Mouse (Mus musculus): ENCODE measurements around the gene Dclk2.

The Dclk2 gene

DNA sequence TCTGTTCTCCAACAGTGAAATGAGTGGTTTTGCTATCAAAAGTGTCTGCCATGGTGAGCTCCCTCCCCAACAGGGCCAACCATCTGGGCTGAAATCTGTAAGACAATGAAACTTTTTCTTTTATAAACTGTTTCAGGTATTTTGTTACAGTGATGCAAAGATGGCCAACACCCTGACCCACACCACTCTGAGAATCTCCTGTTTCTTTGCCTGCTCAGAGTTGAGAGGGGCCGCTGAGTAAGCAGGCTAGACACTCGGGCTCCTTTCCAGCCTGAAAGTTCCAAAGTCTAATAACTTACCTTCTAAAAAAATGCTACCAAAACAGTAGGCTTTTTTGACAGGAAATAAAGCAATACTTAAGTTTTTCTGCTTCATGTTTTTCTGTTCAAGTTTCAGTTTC lies 78.2 kb downstream of the Dclk2 start:
- peak; percentile 48 to 63 for DNase-seq

GRCm38 (mm10) chr3:86839606-86840005 lies 81.0 kb downstream of the Dclk2 start:
- DNase-seq = no peak

- no peak for DNase-seq
These were observed 83.3 kb downstream of the Dclk2 start for GRCm38 (mm10) chr3:86837386-86837785.

- DNase-seq = no peak
These were observed 85.5 kb downstream of the Dclk2 start for GRCm38 (mm10) chr3:86835180-86835579.

- DNase-seq = no peak
These were observed 86.3 kb downstream of the Dclk2 start for GRCm38 (mm10) chr3:86834341-86834740.

- DNase-seq = no peak
These were observed 87.9 kb downstream of the Dclk2 start for GRCm38 (mm10) chr3:86832591-86833267.

DNA sequence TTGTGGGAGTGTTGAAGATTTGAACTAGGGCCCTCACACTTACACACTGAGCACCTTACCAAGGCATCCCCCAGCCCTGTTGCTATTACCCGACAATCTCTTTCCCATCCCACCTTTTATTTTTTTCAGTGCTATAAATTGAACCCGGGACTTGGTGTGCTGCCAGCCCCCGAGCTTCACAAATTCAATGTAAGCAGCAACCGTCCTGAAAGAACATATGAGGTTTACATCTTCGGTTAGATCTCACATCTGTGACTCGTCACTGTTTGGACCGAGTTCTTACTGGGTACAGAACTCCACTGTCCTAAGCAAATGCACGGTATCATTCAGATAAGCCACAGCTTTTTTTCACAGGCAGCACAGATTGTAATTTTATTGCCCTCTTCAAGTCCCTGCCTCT lies 88.5 kb downstream of the Dclk2 start:
- DNase-seq = no peak

DNA sequence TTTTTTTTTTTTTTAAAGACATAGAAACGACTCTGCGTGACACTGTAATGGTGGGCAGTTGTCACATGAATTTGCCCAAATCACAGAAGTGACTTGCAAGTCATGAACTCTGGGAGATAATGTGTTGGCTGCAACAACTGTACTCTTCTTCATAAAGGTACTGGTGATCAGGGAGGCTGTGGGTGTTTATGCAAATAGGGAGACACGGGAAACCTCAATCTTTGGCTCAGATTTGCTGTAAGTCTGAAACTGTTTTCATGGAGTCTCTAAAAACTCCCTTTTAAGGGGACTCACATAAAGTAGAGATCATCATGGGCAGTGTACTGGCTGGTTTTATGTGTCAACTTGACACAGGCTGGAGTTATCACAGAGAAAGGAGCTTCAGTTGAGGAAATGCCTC lies 93.1 kb downstream of the Dclk2 start:
- DNase-seq = no peak

- DNase-seq = peak; percentile 66 to 81
These were observed 99.3 kb downstream of the Dclk2 start for GRCm38 (mm10) chr3:86821383-86821782.

- peak; percentile 29 to 54 for DNase-seq
These were observed 100.3 kb downstream of the Dclk2 start for GRCm38 (mm10) chr3:86820344-86820743.

DNA sequence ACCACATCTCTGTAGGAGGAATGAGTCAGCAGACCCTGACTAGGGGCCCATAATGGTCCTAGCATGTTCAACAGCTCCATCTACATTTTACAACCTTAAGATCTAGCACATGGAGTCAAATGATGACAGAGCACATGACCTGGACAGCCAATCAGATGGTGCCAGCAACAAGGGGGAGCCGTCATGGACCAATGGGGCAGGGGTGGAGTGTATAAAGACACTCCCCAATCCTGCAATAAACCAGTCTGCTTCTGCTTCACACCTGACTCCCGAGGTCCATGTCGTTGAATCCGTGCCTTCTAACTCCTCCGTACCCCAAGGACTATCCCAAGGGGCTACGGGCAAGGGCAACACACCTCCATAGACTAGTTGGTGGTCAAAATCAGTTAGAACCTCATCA lies 101.3 kb downstream of the Dclk2 start:
- peak in 1 of 2 experiments; percentile 28 for DNase-seq

- DNase-seq = peak; percentile 41 to 44
These were observed 102.6 kb downstream of the Dclk2 start for GRCm38 (mm10) chr3:86818001-86818585.

- DNase-seq = peak; percentile 86 to 90
These were observed 108.0 kb downstream of the Dclk2 start for GRCm38 (mm10) chr3:86812689-86813088.

- no peak for DNase-seq
These were observed 109.7 kb downstream of the Dclk2 start for GRCm38 (mm10) chr3:86810908-86811307.

DNA sequence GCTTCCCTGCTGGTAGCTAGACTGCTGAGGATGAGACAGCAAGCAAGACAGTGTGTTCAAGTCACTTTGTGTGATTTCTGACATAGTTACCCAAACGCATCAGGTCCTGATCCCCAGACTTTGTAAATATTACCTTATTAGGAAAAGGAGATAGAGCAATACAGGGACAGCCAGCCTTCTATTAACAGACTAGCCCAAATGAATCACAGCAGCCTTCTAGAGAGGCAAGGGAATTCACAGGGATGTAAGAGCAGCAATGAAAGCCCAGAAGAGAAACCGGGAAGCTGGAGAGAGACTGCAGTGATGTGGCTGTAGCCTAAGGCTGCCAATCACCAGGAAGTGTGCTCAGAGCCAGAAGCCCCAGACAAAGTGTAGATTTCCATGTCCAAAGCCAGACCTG lies 111.0 kb downstream of the Dclk2 start:
- no peak for DNase-seq

GRCm38 (mm10) chr3:86809199-86809598 lies 111.5 kb downstream of the Dclk2 start:
- DNase-seq = no peak

DNA sequence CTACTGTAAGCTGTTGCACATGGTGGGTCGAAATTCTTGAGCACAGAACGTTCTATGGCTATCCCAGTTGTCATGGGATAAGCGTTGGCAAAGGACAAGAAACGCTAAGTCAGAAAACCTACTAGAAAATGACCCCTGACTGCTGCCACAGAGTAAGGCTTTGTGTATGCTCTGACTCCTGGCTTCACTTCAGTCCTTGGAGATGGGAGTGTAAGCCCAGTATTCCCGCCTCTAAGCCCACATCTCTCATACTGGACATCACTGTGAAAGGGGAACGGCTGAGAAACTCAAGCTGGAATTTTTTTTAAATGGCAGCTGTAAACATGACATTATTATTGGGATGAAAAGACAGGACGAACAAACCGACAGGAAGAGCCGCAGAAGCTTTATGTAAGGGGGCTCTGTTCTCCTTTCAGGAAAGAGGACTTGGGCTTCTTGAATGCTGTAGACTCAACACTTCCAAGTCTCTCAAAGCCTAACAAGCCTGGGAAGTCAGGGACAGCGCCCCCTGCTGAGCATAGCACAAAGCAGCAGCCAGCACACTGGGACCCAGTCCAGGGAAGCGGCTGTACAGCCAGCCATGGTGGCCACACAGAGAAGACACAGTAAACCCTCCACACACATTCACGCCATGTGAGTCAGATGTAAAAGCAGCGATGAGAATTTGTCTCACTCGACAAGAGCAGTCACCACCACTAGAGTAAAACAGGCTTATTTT lies 112.7 kb downstream of the Dclk2 start:
- peak; percentile 11 to 24 for DNase-seq

- DNase-seq = no peak
These were observed 113.8 kb downstream of the Dclk2 start for GRCm38 (mm10) chr3:86806834-86807233.

DNA sequence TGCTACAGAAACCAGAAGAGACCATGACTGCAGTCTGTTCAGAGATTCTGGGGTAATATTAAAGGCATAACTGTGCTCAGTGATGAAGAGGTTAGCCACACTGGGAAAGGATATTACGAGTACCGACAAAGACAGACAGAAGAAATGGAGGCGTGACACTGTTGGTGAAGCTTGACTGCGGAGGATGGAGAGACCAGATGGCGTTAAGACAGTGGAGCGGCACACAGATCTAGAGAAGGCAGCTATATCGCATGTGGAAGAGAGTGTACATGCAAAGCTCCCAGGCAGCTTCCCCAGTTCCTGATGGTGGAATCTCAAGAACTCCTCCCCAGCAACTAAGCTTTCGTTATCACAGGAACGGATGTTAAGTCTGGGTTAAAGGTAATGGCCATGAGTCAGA lies 116.4 kb downstream of the Dclk2 start:
- DNase-seq = no peak

DNA sequence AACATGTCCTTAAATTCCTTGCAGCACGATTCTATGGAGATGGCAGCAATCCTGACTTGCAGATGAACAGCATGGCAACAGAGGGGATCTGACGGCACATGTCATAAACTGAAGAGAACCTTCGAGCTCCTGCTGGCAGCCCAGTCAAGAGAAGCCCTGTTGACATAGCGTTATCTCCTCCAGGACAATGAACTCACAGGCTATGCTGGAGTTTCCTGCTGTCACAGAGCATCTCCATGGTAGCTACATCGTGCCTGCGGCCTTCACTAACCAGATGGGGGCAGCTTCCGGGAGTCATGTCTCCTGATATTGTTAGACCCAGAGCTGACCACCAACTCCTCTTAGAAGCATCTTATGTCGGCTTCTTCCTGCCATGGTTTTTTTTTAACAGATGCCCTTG lies 117.8 kb downstream of the Dclk2 start:
- no peak for DNase-seq

DNA sequence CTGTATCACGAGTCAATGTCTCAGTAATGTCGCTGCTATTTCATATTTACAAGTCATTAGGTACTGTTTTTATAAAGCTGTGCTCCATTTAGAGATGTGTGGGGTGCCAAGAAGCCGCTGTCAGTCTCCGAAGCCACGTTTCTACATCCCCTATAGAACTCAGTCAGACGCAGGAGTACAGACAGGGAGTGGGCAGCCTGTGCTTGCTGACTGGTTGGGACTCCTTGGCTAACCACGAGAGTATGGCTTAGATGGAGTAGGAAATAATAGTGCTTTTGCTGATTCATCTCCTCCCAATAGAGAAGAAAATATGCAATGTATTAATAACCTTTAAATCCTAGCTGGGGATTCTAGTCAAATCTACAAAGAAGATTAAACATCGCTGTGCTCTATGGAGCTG lies 119.8 kb downstream of the Dclk2 start:
- no peak for DNase-seq

- no peak for DNase-seq
These were observed 121.6 kb downstream of the Dclk2 start for GRCm38 (mm10) chr3:86799041-86799440.

- DNase-seq = peak in 1 of 2 experiments; percentile 29
These were observed 122.7 kb downstream of the Dclk2 start for GRCm38 (mm10) chr3:86797871-86798460.

DNA sequence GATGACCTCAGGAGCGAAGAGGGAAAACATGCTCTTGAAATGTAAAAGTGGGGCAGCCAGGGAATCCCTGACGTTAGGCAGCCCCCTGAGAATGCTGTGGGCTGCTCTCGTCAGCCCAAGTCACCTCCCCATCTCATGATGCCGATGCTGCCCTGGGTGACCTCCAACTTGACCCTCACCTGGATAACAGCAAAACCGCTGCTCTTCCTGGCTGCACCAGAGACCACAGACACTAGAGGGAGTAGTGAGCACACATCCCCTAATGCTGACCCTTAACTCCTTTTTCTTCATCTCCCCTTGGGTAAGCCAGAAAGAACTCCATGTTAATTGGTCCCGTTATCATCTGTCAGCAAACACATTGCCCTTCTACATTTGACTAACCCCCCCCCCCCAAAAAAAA lies 123.9 kb downstream of the Dclk2 start:
- DNase-seq = peak; percentile 27 to 35

Measured in kidney, postnatal 25 days (tissue).